Mouse (Mus musculus) ES-E14 (cell line): ENCODE results near the gene Abhd17b. TPM values are rescaled to one million over a fixed set of nuclear protein-coding genes. Genes with fewer than 3 reads are reported as not detected.
"Not testable (repeated sequence)": the region's sequence is repeated elsewhere in the genome, so short reads cannot be mapped to it uniquely, and the experiment has no call there.

ENCODE experiments used
- DNase-seq: peaks from one replicate; pipeline ENCODE4 v3.0.0-alpha.2; 2013; ENCODE audit warnings: low read depth, low spot score
- H3K27ac ChIP-seq: 2 replicates; pipeline ENCODE4 v1.5.1; 2012; ENCODE audit warnings: low read depth, mild to moderate bottlenecking, low read length, moderate library complexity, mixed read lengths; ENCODE audit not compliant: poor library complexity, insufficient read depth, severe bottlenecking
- H3K36me3 ChIP-seq: 2 replicates; pipeline ENCODE4 v1.6.1; 2012; ENCODE audit warnings: mild to moderate bottlenecking, low read length, moderate library complexity, mixed read lengths; ENCODE audit not compliant: control insufficient read depth, poor library complexity, insufficient read depth, severe bottlenecking
- H3K4me1 ChIP-seq, 2 experiments: fragments of 150-350 bp in 1 of 2; sonication (generic) in 1 of 2; 2 replicates each; pipeline ENCODE4 v1.6.1; 2012; ENCODE audit warnings: low read length in 2 of 2, mild to moderate bottlenecking in 1 of 2, mixed read lengths in 1 of 2; ENCODE audit not compliant: control insufficient read depth in 2 of 2, insufficient read depth in 2 of 2, poor library complexity in 1 of 2
- H3K4me3 ChIP-seq, 2 experiments: fragments of 150-350 bp in 1 of 2; sonication (generic) in 1 of 2; 2 replicates each; pipeline ENCODE4 v1.5.1; 2012; ENCODE audit warnings: low read length in 2 of 2, low read depth in 1 of 2, mild to moderate bottlenecking in 1 of 2, mixed read lengths in 1 of 2; ENCODE audit not compliant: insufficient read depth in 1 of 2, poor library complexity in 1 of 2, severe bottlenecking in 1 of 2
- H3K9ac ChIP-seq: 2 replicates; pipeline ENCODE4 v1.6.1; 2012; ENCODE audit warnings: low read depth, mild to moderate bottlenecking, low read length, mixed read lengths; ENCODE audit not compliant: poor library complexity, insufficient read depth, severe bottlenecking
- H3K9me3 ChIP-seq: fragments of 150-350 bp; sonication (generic); 2 replicates; pipeline ENCODE4 v1.6.1; 2012; ENCODE audit warnings: low read depth, mild to moderate bottlenecking, low read length; ENCODE audit not compliant: control insufficient read depth, insufficient read depth
- CHD2 ChIP-seq: IDR thresholded peaks from 2 replicates; pipeline ENCODE4 v1.6.1; 2014; ENCODE audit warnings: mild to moderate bottlenecking, low read depth, low read length, inconsistent platforms
- HCFC1 ChIP-seq: IDR thresholded peaks from 2 replicates; pipeline ENCODE4 v1.6.1; 2012; ENCODE audit warnings: low read length, inconsistent platforms, borderline replicate concordance; ENCODE audit not compliant: insufficient read depth
- MAFK ChIP-seq: IDR thresholded peaks from 2 replicates; pipeline ENCODE4 v1.6.1; 2014; ENCODE audit warnings: mild to moderate bottlenecking, low read depth, low read length, inconsistent platforms; ENCODE audit not compliant: insufficient read depth
- ZC3H11A ChIP-seq: IDR thresholded peaks from 2 replicates; pipeline ENCODE4 v1.6.1; 2012; ENCODE audit warnings: low read depth, mild to moderate bottlenecking, inconsistent platforms, low read length, borderline replicate concordance
- ZNF384 ChIP-seq: IDR thresholded peaks from 2 replicates; pipeline ENCODE4 v1.6.1; 2012; ENCODE audit warnings: low read depth, low read length, inconsistent platforms
- in situ Hi-C, 2 experiments: fragments of 600-800 bp; cut with MboI; formaldehyde crosslinking; loops; one replicate each; pipeline ENCODE4 v1.15.1; 2025; ENCODE audit warnings: low sequenced_read_pairs in 2 of 2, inconsistent platforms in 1 of 2; ENCODE audit not compliant: unreplicated experiment in 2 of 2
- total RNA-seq: library from RNA; depleted of rRNA; stranded (reverse); fragments of 300-350 nt; gene quantifications from 2 replicates; pipeline ENCODE4 v1.2.3, GENCODE M21; 2012

Gene Abhd17b
- total RNA-seq, 1 experiment: 15.9 TPM

DNA sequence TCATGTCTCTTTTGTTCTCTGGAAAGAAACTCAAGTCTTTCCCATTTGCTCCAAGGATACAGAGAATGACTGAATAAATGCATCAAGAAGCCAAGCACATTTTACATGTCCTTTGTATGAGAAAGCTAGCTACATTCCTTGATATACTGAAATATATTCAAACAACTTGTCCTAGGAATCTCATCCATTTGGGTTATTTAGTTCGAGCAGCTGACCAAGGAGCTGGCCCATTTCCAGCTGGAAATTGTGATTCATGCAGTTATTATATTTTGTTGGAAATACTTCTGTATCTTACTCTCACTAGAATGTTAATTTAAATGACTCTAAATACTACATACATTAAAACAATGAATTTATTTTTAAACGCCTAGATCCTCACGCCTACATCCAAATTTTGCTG is 63.5 kb downstream of the Abhd17b start:
- H3K27ac ChIP-seq: no peak overlapping the region
- no peak overlapping the region for H3K9ac ChIP-seq
- DNase-seq: no peak
- in situ Hi-C loops: no loop called here
- H3K4me3 ChIP-seq: no peak overlapping the region
- peaks cover 2 to 5% of the 10 kb centered on the region in 2 experiments; a peak in 1 of 4 replicates for H3K4me1 ChIP-seq
- TF ChIP-seq MAFK (no peak), HCFC1 (no peak), ZNF384 (no peak), ZC3H11A (no peak), CHD2 (no peak)
- no peaks in the 10 kb centered on the region for H3K36me3 ChIP-seq
- H3K9me3 ChIP-seq: no peaks in the 10 kb centered on the region; the same call in 1 of the 2 replicates

DNA sequence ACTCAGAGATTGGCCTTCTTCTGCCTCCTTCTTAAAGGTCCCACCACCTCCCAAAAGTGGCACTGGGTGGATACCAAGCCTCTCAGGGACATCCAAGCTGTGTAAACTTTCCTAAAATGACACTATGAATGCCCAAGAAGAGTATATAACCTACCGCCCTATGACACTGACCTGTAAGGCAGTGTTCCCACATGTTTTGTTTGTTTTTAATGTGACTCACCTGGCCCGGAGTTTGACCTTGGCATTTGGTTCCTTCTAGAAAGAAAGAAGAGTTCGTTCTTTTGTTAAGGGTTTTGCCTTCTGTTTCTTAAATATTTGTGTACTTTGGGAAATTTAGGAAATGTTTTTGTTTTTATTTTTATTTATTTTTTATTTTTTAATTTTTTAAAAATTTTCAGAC is 66.2 kb downstream of the Abhd17b start:
- TF ChIP-seq MAFK: no peak
- no peak for TF ChIP-seq ZC3H11A
- no peak for TF ChIP-seq CHD2
- no peak for TF ChIP-seq ZNF384
- no peak for TF ChIP-seq HCFC1
- Histone ChIP-seq H3K4me3 (no peak overlapping the region), H3K27ac (no peak overlapping the region), H3K36me3 (no peaks in the 10 kb centered on the region), H3K9me3 (no peaks in the 10 kb centered on the region), H3K9ac (no peak overlapping the region), H3K4me1 (peaks cover 2 to 3% of the 10 kb centered on the region in 2 experiments; a peak in 1 of 4 replicates)
- in situ Hi-C loops: no loop called here
- no peak for DNase-seq

DNA sequence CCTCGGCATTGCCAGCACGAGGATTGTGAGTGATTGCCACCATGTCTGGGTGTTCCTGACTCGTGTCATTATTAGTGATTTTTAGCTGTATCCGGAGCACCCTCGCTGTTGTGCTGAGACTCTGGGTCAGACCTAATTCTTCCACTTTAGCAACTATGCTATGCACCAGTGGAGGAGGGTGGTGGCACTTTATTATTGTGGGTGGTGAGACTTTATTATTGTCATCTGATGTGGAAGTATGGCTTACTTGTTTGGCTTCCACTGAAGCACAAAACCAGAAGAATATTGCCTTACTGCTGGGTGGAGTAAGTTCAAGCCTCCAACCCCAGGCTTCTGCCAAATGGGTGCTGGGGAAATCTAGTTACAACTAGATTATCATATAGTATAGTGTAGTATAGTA is 68.0 kb downstream of the Abhd17b start:
- Histone ChIP-seq H3K36me3 (no peaks in the 10 kb centered on the region), H3K27ac (no peak overlapping the region), H3K9ac (no peak overlapping the region), H3K4me3 (no peak overlapping the region), H3K9me3 (no peaks in the 10 kb centered on the region), H3K4me1 (peaks cover 0 to 3% of the 10 kb centered on the region in 2 experiments; a peak in 1 of 4 replicates)
- no peak for DNase-seq
- in situ Hi-C loops: no loop called here
- no peak for TF ChIP-seq MAFK
- no peak for TF ChIP-seq ZC3H11A
- no peak for TF ChIP-seq ZNF384
- no peak for TF ChIP-seq CHD2
- TF ChIP-seq HCFC1: no peak

DNA sequence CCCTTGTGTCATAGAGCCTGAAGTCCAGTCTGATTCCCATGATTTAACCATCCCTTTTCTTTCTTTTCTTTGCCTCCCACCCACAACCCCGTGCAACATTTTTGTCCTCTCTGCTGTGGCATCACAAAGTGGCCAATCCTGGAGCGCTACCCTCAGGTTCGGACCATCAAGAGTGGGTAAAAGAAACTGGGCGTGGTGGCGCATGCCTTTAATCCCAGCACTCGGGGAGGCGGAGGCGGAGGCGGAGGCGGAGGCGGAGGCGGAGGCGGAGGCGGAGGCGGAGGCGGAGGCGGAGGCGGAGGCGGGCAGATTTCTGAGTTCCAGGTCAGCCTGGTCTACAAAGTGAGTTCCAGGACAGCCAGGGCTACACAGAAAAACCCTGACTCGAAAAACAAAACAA is 70.3 kb downstream of the Abhd17b start:
- H3K27ac ChIP-seq, H3K4me3 ChIP-seq, H3K9me3 ChIP-seq, H3K9ac ChIP-seq, DNase-seq, H3K4me1 ChIP-seq, in situ Hi-C loops, H3K36me3 ChIP-seq: not testable (repeated sequence)

DNA sequence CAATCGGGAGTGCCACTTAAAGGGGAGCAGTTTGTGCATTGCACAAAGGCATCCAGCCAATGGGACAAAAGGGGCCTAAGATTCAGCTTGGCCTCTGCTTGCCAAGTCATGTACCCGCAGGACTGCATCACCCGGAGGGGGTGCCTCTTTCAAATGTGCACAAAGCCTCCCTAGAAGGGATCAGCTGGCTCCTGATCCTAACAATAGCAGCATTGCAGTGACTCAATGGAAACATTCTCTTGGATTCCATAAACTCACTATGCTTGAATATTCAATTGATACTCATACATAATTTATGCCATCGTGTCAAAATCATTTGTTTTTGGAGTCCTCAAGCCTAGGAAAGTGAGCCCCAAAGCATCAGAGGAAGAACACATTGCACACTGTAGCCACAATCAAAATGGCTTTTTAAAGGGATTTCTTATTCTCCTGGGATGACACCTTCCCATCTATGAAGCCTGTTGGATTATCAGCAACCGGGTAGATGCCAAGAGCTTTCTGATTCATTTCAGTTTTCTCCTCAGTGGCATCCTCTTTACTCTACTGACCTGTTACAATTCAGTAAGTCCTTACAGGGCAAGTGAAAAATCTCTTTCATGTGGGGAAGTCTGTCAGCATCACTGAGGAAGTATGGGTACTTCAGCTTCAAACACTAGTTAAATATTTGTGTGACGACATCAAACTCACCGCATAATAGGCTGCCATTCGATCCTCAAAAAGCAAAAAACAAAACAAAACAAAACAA is 71.1 kb downstream of the Abhd17b start:
- H3K9me3 ChIP-seq: no peaks in the 10 kb centered on the region
- in situ Hi-C loops: no loop called here

More for the DNA sequence above, 71.1 kb downstream of the Abhd17b start:
- Histone ChIP-seq H3K36me3 (no peaks in the 10 kb centered on the region), H3K4me3 (no peak overlapping the region), H3K27ac (no peak overlapping the region), H3K9ac (no peak overlapping the region; the same call in 1 of the 2 replicates), H3K4me1 (peaks cover 0 to 3% of the 10 kb centered on the region in 2 experiments; a peak in 1 of 4 replicates)
- DNase-seq: no peak
- TF ChIP-seq ZNF384 (no peak), ZC3H11A (no peak), MAFK (no peak), HCFC1 (no peak), CHD2 (no peak)
